Mouse (Mus musculus): ENCODE data around the gene Cdh13. TPM values are rescaled to one million over a fixed set of nuclear protein-coding genes. Genes with fewer than 3 reads are reported as not detected.
"Not testable (repeated sequence)": the region's sequence is repeated elsewhere in the genome, so short reads cannot be mapped to it uniquely, and the experiment has no call there.

Cdh13 gene
- polyA plus RNA-seq, 1 experiment from 2014 or later, result 33.5 TPM

DNA sequence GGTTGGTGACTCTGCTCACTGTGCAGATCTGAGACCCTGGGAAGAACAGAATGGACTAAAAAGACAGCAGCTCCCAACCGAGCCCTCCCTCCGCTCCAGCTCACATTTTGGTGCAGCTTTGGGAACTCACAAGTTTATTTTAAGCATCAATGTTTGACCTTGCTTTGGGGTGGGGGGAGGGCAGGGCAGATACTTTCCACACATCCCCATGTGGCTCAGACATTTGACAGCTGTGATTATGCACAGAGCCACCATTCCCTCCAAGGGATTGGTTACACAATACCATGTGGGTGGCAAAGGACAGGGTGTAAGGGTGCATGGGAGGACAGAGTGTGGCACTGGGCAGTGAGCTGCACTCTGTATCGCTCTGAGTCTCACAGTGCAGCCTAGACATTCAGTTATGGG is 993.5 kb downstream of the Cdh13 start:
- no peaks in the 10 kb centered on the region for H3K36me3 ChIP-seq
- 83% methylated on average over 3 of the region's 3 CpGs for WGBS
- H3K9me3 ChIP-seq, result no peaks in the 10 kb centered on the region
- ATAC-seq (ENCODE audit: low FRiP score, low read depth), result no peak
- no peaks in the 10 kb centered on the region for H3K4me1 ChIP-seq
- no peak overlapping the region for H3K27ac ChIP-seq
- H3K9ac ChIP-seq, result no peak overlapping the region
- H3K4me3 ChIP-seq, result no peak overlapping the region
- no peak overlapping the region for H3K4me2 ChIP-seq (replicated peaks)
- no peaks in the 10 kb centered on the region for H3K27me3 ChIP-seq (replicated peaks)

DNA sequence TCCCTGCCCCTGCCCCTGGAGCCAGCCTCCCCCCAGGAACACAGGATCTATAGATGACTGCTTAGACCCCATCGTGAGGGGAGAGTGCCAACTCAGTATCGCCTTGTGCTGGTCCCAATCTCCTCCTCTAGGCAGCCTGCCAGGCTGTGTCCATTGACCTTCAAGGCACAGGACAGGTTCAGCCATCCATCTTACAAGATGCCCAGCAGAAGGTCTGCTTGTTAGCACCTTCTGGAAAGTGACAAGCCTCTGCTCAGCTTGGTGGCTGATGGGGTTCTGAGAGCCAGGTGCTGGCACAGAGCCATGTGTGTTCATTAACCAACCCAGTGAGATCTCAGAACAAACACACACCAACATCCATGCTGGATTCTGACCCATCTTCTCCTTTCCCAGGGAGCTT is 998.2 kb downstream of the Cdh13 start:
- Histone ChIP-seq H3K4me1 (no peaks in the 10 kb centered on the region), H3K36me3 (no peaks in the 10 kb centered on the region), H3K27me3 (replicated peaks) (no peaks in the 10 kb centered on the region), H3K9ac (no peak overlapping the region), H3K4me2 (replicated peaks) (no peak overlapping the region), H3K9me3 (no peaks in the 10 kb centered on the region), H3K27ac (no peak overlapping the region), H3K4me3 (no peak overlapping the region)
- 92% methylated on average over 2 of the region's 2 CpGs for WGBS
- ATAC-seq (ENCODE audit: low FRiP score, low read depth), result no peak

DNA sequence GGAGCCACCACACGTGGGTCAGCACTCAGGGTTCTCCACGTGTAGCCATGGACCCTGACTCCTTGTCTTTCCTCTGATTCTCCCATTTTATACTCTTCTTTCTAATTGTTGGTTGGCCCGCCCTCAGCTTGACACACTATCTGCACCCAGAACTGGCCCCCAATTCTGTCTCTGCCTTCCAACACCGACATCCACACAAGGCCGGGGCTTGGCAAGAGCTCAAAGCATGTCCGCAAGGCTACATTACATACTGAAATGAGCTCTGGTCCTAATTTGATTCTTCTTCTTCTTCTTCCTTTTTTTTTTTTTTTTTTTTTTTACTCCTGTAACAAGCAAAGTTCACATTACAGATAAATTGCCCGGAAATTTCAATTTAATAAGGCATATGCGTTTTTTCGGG is 1001.0 kb downstream of the Cdh13 start:
- H3K27me3 ChIP-seq (replicated peaks), result no peaks in the 10 kb centered on the region
- WGBS, result 88% methylated on average over 9 of the region's 9 CpGs
- ATAC-seq (ENCODE audit: low FRiP score, low read depth), result no peak
- H3K9me3 ChIP-seq, result no peaks in the 10 kb centered on the region
- H3K4me2 ChIP-seq (replicated peaks), result no peak overlapping the region
- H3K27ac ChIP-seq, result no peak overlapping the region
- no peak overlapping the region for H3K4me3 ChIP-seq
- H3K9ac ChIP-seq, result no peak overlapping the region
- H3K36me3 ChIP-seq, result no peaks in the 10 kb centered on the region
- H3K4me1 ChIP-seq, result no peaks in the 10 kb centered on the region

DNA sequence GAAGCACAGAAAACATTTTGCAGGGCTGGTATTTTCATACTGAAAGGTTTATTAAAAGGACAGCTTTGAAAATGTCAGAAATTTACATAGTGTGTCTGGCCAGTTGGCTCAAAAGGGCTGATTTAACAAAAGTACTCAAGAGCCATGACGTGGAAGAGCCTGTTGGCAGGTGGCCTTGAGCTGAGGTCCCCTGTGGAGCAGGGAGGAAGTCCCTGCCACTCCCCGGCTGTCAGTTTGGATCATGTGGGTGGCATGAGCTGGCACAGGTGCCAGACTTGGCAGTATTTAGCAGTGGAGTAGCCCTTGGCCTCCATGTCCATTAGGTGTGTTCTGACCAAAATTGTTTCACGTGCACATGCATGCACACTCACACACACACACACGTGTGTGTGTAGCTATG is 1001.4 kb downstream of the Cdh13 start:
- Histone ChIP-seq H3K4me2 (replicated peaks) (no peak overlapping the region), H3K36me3 (no peaks in the 10 kb centered on the region), H3K4me3 (no peak overlapping the region), H3K27ac (no peak overlapping the region), H3K9ac (no peak overlapping the region), H3K27me3 (replicated peaks) (no peaks in the 10 kb centered on the region), H3K9me3 (no peaks in the 10 kb centered on the region), H3K4me1 (no peaks in the 10 kb centered on the region)
- no peak for ATAC-seq (ENCODE audit: low FRiP score, low read depth)
- 81% methylated on average over 4 of the region's 4 CpGs for WGBS

DNA sequence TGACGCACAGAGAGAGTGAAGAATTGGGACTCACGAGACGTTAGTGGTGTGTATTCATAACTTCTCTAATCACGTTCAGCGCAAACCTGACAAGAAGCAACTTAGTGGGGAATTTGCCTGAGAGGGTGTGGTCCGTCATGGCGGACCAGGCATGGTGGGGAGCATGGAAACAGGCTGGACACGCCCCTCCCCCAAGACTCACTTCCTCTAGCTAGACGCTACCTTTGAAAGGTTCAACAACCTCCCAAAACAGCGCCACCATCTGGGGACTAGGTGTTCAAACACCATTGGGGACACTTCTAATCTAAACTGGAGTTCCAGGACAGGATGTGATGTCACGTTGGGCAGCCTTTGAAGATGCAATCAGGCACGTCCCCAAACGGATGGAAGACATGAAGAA is 1011.9 kb downstream of the Cdh13 start:
- no peak overlapping the region for H3K4me3 ChIP-seq
- ATAC-seq (ENCODE audit: low FRiP score, low read depth), result no peak
- no peaks in the 10 kb centered on the region for H3K4me1 ChIP-seq
- no peaks in the 10 kb centered on the region for H3K36me3 ChIP-seq
- WGBS, result 84% methylated on average over 13 of the region's 13 CpGs
- no peak overlapping the region for H3K4me2 ChIP-seq (replicated peaks)
- no peak overlapping the region for H3K27ac ChIP-seq
- no peak overlapping the region for H3K9ac ChIP-seq
- no peaks in the 10 kb centered on the region for H3K27me3 ChIP-seq (replicated peaks)
- peaks cover 5% of the 10 kb centered on the region; the same call in 1 of the 2 replicates for H3K9me3 ChIP-seq

DNA sequence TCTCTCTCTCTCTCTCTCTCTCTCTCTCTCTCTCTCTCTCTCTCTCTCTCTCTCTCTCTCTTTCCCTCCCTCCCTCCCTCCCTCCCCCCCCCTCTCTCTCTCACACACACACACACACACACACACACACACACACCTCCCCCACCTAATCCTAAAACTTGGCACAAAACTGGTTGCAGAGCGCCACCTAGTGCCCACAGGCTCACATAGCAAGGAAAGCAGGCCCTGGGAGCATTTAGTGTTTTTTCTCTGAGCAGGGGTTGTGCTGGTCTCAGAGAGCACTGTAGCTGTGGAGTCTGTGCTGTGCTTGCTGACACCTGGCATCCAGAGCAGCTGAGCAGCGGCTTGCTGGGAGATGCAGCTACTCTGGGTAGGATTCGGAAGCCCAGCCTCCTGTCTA is 1014.2 kb downstream of the Cdh13 start:
- H3K4me2 ChIP-seq (replicated peaks); H3K9me3 ChIP-seq; H3K4me1 ChIP-seq; H3K4me3 ChIP-seq; H3K9ac ChIP-seq; H3K27ac ChIP-seq; H3K27me3 ChIP-seq (replicated peaks); ATAC-seq (ENCODE audit: low FRiP score, low read depth); H3K36me3 ChIP-seq: not testable (repeated sequence)
- WGBS, result 31% methylated on average over 3 of the region's 3 CpGs

DNA sequence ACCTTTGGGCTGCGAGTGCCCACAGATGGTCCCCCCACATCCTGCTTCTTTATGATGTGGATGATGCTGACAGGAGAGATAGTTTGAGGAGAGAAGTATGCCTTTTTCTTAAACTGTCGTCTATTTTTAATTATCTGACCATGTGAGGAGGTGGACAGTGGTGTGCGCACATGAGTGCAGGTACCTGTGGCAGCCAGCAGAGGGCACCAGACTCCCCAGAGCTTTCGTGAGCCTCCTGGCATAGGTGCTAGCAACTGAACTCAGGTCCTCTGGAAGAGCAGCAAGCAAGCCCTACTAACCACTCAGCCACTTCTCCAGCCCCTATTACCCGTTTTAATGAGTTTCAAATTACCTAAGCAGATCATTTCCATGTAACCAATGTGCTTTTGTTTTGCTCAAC is 1016.8 kb downstream of the Cdh13 start:
- Histone ChIP-seq H3K4me3 (no peak overlapping the region), H3K9me3 (peaks cover 4% of the 10 kb centered on the region; the same call in 1 of the 2 replicates), H3K27me3 (replicated peaks) (no peaks in the 10 kb centered on the region), H3K9ac (no peak overlapping the region), H3K36me3 (no peaks in the 10 kb centered on the region), H3K4me2 (replicated peaks) (no peak overlapping the region), H3K4me1 (no peaks in the 10 kb centered on the region), H3K27ac (no peak overlapping the region)
- no peak for ATAC-seq (ENCODE audit: low FRiP score, low read depth)
- WGBS, result 86% methylated on average over 5 of the region's 5 CpGs

DNA sequence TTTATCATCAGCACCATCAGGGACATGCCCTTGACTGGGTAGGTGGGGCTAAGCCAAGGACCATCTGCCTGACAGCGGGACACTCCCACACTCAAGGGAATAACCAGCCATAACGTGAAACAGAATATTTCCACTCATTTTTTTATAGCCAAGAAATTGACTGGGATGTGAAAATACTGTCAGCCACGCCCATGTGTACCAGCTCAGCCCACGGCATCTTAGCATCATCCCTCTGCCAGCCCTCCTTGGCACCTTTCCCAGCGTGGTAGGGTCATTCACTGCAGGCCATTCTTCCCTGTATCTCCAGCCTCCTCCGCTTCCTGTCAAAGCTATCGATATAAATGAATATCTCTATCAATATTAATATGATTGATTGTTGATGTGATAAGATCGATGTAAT is 1020.7 kb downstream of the Cdh13 start:
- Histone ChIP-seq H3K27ac (no peak overlapping the region), H3K36me3 (no peaks in the 10 kb centered on the region), H3K27me3 (replicated peaks) (no peaks in the 10 kb centered on the region), H3K4me2 (replicated peaks) (no peak overlapping the region), H3K9ac (no peak overlapping the region), H3K4me1 (no peaks in the 10 kb centered on the region), H3K9me3 (peaks cover 4% of the 10 kb centered on the region; the same call in 1 of the 2 replicates), H3K4me3 (no peak overlapping the region)
- 90% methylated on average over 8 of the region's 8 CpGs for WGBS
- no peak for ATAC-seq (ENCODE audit: low FRiP score, low read depth)

DNA sequence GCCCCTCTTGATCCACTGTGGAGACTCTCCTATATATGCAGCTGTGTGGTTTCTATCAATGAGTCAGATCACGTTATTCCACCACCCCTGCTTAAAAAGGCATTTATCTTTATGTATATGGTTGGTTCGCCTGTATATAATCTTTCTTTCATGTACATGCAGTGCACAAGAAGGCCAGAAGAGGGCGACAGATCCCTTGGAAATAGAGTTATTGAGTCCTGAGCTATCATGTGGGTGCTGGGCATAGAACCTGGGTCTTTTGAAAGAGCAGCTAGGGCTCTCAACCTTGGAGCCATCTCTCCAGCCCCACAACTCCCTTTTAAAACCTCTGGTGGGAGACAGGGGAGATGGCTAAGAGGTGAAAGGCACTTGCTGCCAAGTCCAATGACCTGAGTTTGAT is 1027.9 kb downstream of the Cdh13 start:
- ATAC-seq (ENCODE audit: low FRiP score, low read depth), result no peak
- no peaks in the 10 kb centered on the region for H3K36me3 ChIP-seq
- no peak overlapping the region for H3K4me2 ChIP-seq (replicated peaks)
- no peaks in the 10 kb centered on the region for H3K9me3 ChIP-seq
- no peak overlapping the region for H3K27ac ChIP-seq
- H3K4me1 ChIP-seq, result no peaks in the 10 kb centered on the region
- 32% methylated on average over 3 of the region's 3 CpGs for WGBS
- no peaks in the 10 kb centered on the region for H3K27me3 ChIP-seq (replicated peaks)
- H3K4me3 ChIP-seq, result no peak overlapping the region
- H3K9ac ChIP-seq, result no peak overlapping the region

DNA sequence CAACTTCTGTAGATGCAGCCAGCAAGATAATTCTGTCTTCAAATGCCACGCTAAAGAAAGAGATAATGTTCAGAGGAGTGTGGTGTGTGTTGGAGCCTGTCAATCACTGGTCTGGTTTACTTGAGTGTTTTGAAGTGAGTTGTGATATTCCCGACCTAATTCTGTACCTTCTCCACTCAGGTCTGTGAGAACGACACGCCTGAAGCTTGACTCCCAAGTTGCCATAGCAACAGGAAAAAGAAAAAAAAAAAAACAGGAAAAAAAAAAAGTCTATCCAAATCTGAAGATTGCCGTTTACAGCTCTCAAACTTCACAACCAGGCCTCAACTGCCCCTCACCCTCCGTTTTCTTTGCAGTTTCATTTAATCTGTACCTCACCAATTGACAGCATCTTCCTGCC is 1039.7 kb downstream of the Cdh13 start:
- Histone ChIP-seq H3K27me3 (replicated peaks) (no peaks in the 10 kb centered on the region), H3K27ac (no peak overlapping the region), H3K4me2 (replicated peaks) (no peak overlapping the region), H3K9me3 (no peaks in the 10 kb centered on the region), H3K4me1 (no peaks in the 10 kb centered on the region), H3K4me3 (no peak overlapping the region), H3K36me3 (no peaks in the 10 kb centered on the region), H3K9ac (no peak overlapping the region)
- 70% methylated on average over 6 of the region's 6 CpGs for WGBS
- ATAC-seq (ENCODE audit: low FRiP score, low read depth), result no peak

DNA sequence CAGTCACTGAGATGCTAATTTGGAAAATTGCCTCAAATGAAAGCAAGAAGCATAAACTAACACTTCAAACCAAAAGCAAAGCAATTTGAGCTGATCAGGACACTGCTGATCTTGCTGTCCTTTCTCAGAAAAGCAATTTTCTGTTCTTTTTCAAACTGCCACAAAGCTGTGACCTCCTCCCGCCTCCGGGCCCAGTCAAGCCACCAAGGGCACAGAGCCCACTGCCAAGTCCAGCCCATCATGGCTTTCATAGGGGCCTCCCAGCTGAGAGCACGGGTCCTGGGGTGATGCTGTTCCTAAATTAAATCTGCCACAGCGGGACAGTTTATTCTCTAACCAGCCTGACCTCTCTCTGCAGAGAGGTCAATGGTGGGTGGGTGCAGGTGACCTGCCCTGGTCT is 1056.0 kb downstream of the Cdh13 start:
- H3K27ac ChIP-seq, result no peak overlapping the region
- WGBS, result 85% methylated on average over 4 of the region's 4 CpGs
- H3K9me3 ChIP-seq, result no peaks in the 10 kb centered on the region
- no peak overlapping the region for H3K4me2 ChIP-seq (replicated peaks)
- H3K36me3 ChIP-seq, result no peaks in the 10 kb centered on the region
- no peak for ATAC-seq (ENCODE audit: low FRiP score, low read depth)
- H3K27me3 ChIP-seq (replicated peaks), result no peaks in the 10 kb centered on the region
- H3K9ac ChIP-seq, result no peak overlapping the region
- no peaks in the 10 kb centered on the region for H3K4me1 ChIP-seq
- no peak overlapping the region for H3K4me3 ChIP-seq

DNA sequence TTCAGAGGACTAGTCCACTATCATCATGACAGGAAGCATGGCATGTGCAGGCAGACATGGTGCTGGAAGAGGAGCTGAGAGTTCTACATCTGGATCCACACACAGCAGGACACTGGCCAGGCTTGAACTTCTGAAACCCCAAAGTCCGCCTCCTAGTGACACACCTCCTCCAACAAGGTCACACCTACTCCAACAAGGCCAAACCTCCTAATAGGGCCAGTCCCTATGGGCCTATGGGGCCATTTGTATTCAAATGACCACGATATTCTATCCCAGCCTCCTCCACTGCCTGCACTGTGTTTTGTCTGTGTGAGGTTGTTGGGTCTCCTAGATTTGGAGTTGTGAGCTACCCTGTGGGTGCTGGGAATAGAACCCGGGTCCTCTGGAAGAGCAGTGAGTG is 1060.1 kb downstream of the Cdh13 start:
- peak overlapping the region; percentile 73 for H3K4me2 ChIP-seq (replicated peaks)
- no peaks in the 10 kb centered on the region for H3K27me3 ChIP-seq (replicated peaks)
- peaks cover 6% of the 10 kb centered on the region for H3K4me1 ChIP-seq
- H3K9me3 ChIP-seq, result no peaks in the 10 kb centered on the region
- peak overlapping the region; percentile 80; the same call in 1 of the 2 replicates for H3K4me3 ChIP-seq
- no peak overlapping the region for H3K9ac ChIP-seq
- no peak overlapping the region for H3K27ac ChIP-seq
- H3K36me3 ChIP-seq, result peaks cover 23% of the 10 kb centered on the region
- peak; percentile 35 for ATAC-seq (ENCODE audit: low FRiP score, low read depth)
- 86% methylated on average over 3 of the region's 3 CpGs for WGBS

DNA sequence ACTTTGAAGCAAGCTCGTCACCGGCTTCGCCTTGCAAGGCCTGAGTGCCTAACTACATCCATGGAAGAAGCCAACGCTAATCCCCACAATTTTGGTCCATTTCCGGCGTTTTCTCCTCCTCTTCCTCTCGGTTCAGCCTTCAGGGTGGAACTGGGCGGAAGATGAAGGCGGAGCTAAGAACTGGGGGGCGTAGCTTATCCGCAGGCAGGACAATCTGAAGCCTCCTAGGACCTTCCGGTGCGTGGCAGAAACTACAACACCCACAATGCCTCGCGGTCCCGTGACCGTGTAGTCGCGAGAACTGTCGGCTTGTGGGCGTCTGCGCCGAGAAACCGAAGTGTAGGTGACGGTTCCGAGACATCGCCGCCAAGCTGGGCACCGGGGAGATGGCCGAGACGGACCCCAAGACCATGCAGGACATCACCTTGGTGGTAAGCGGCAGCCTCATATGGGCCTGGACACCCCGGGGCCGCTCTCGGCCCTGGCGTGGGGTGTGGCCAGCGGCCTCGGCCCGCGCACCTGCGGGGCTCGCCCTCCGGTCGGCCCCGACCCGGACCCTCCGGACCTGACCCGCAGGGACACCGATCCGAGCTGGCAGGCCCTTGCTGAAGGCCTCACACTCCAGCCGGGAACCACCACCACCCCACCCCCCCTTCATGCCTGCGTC is 1060.8 kb downstream of the Cdh13 start, which contains the start of gene Hsbp1:
Gene Hsbp1, plus strand, starts transcription at position 299 of the 667 bp plus-strand sequence.
- Histone ChIP-seq H3K4me1 (peaks cover 6% of the 10 kb centered on the region), H3K9me3 (no peaks in the 10 kb centered on the region), H3K4me3 (peak within 1 kb of the TSS; percentile 80), H3K9ac (peak within 1 kb of the TSS; percentile 82), H3K27ac (no peak within 1 kb of the TSS), H3K27me3 (replicated peaks) (no peaks in the 10 kb centered on the region), H3K36me3 (peaks cover 31% of the 10 kb centered on the region), H3K4me2 (replicated peaks) (peak within 1 kb of the TSS; percentile 73)
- ATAC-seq (ENCODE audit: low FRiP score, low read depth), result peak; percentile 97
- WGBS, result 3% methylated on average over 52 of the region's 52 CpGs
